Mouse (Mus musculus) heart, embryonic 10.5 days (tissue): Measurements from ENCODE around the gene Trim75. TPM values are rescaled to one million over a fixed set of nuclear protein-coding genes. Genes with fewer than 3 reads are reported as not detected.
"Not testable (repeated sequence)": the region's sequence is repeated elsewhere in the genome, so short reads cannot be mapped to it uniquely, and the experiment has no call there.

Source experiments
- DNase-seq: peaks from one replicate; pipeline ENCODE4 v3.0.0-alpha.2; 2017; ENCODE audit warnings: low spot score
- H3K27ac ChIP-seq: fragments of 300-500 bp; sonication (generic); 2 replicates; pipeline ENCODE4 v1.5.1; 2016; ENCODE audit warnings: mild to moderate bottlenecking
- H3K27me3 ChIP-seq: fragments of 300-500 bp; sonication (generic); 2 replicates; pipeline ENCODE4 v1.6.1; 2016; ENCODE audit warnings: mild to moderate bottlenecking; ENCODE audit not compliant: poor library complexity, insufficient read depth, severe bottlenecking
- H3K36me3 ChIP-seq: fragments of 300-500 bp; sonication (generic); 2 replicates; pipeline ENCODE4 v1.6.1; 2016; ENCODE audit warnings: mild to moderate bottlenecking, moderate library complexity
- H3K4me1 ChIP-seq: fragments of 300-500 bp; sonication (generic); 2 replicates; pipeline ENCODE4 v1.6.1; 2016; ENCODE audit warnings: mild to moderate bottlenecking
- H3K4me3 ChIP-seq: fragments of 300-500 bp; sonication (generic); 2 replicates; pipeline ENCODE4 v1.5.1; 2016; ENCODE audit warnings: mild to moderate bottlenecking, moderate library complexity
- H3K9me3 ChIP-seq: fragments of 300-500 bp; sonication (generic); 2 replicates; pipeline ENCODE4 v1.6.1; 2016; ENCODE audit warnings: mild to moderate bottlenecking, moderate library complexity
- WGBS: fragments of 180-500 bp; shearing (Covaris S2); methylation state at CpG from one replicate; pipeline ENCODE4 v1.1.7; 2016; 5-methylcytosine and 5-hydroxymethylcytosine counted together
- polyA plus RNA-seq: library from polyadenylated mRNA; unstranded; fragments of >200 nt; fragmentation: Nextera tagmentation; extraction: Ambion mirVana; gene quantifications from 2 replicates; pipeline ENCODE4 v1.2.1, GENCODE M21; 2016

The Trim75 gene
- polyA plus RNA-seq, result not detected in 2 replicates

GRCm38 (mm10) chr8:64987731-64988130, at the start of gene Trim75:
Trim75 (minus strand) TSS chr8:64987831.
- 88% methylated on average over 4 of the region's 4 CpGs for WGBS
- no peak within 1 kb of the TSS for H3K27ac ChIP-seq
- H3K27me3 ChIP-seq, result no peaks in the 10 kb centered on the region
- no peak for DNase-seq
- H3K4me3 ChIP-seq, result no peak within 1 kb of the TSS
- H3K9me3 ChIP-seq, result no peaks in the 10 kb centered on the region
- no peaks in the 10 kb centered on the region for H3K36me3 ChIP-seq
- H3K4me1 ChIP-seq, result no peaks in the 10 kb centered on the region

- H3K36me3 ChIP-seq, result no peaks in the 10 kb centered on the region
- H3K27me3 ChIP-seq, result no peaks in the 10 kb centered on the region
- DNase-seq, result no peak
- H3K9me3 ChIP-seq, result no peaks in the 10 kb centered on the region
- H3K27ac ChIP-seq, result 0 out of 2 replicates have a peak within 1 kb of the TSS, but pooled peaks have one; percentile 19
- H3K4me1 ChIP-seq, result 0 out of 2 replicates have a peak, but pooled peaks cover 5% of the 10 kb centered on the region
- peak within 1 kb of the TSS; percentile 57 for H3K4me3 ChIP-seq
- under 1% methylated on average over 8 of the region's 8 CpGs for WGBS
Observed at GRCm38 (mm10) chr8:65037117-65037533, 49.5 kb upstream of the Trim75 start, which contains the start of gene Apela. Apela (minus strand) TSS chr8:65037336.

GRCm38 (mm10) chr8:65034136-65034535, 46.5 kb upstream of the Trim75 start:
- Histone ChIP-seq H3K36me3 (no peaks in the 10 kb centered on the region), H3K27me3 (no peaks in the 10 kb centered on the region), H3K4me3 (no peak overlapping the region), H3K9me3 (no peaks in the 10 kb centered on the region), H3K4me1 (0 out of 2 replicates have a peak, but pooled peaks cover 5% of the 10 kb centered on the region), H3K27ac (no peak overlapping the region)
- WGBS, result 56% methylated on average over 2 of the region's 2 CpGs
- DNase-seq, result no peak

GRCm38 (mm10) chr8:65033056-65033455, 45.4 kb upstream of the Trim75 start:
- Histone ChIP-seq H3K27me3 (no peaks in the 10 kb centered on the region), H3K4me3 (no peak overlapping the region)
- DNase-seq, result no peak

GRCm38 (mm10) chr8:65032107-65032506, 44.5 kb upstream of the Trim75 start:
- WGBS, result 96% methylated on average over 1 of the region's 1 CpGs
- Histone ChIP-seq H3K4me3 (no peak overlapping the region), H3K27me3 (no peaks in the 10 kb centered on the region), H3K9me3 (no peaks in the 10 kb centered on the region), H3K4me1 (0 out of 2 replicates have a peak, but pooled peaks cover 5% of the 10 kb centered on the region), H3K27ac (no peak overlapping the region), H3K36me3 (no peaks in the 10 kb centered on the region)
- DNase-seq, result no peak

More at GRCm38 (mm10) chr8:65033056-65033455, 45.4 kb upstream of the Trim75 start:
- H3K36me3 ChIP-seq, result no peaks in the 10 kb centered on the region
- no peak overlapping the region for H3K27ac ChIP-seq
- 83% methylated on average over 13 of the region's 13 CpGs for WGBS
- 0 out of 2 replicates have a peak, but pooled peaks cover 5% of the 10 kb centered on the region for H3K4me1 ChIP-seq
- no peaks in the 10 kb centered on the region for H3K9me3 ChIP-seq

GRCm38 (mm10) chr8:65030735-65031485, 43.3 kb upstream of the Trim75 start:
- H3K27ac ChIP-seq, result no peak overlapping the region
- 74% methylated on average over 4 of the region's 4 CpGs for WGBS

GRCm38 (mm10) chr8:65029776-65030175, 42.1 kb upstream of the Trim75 start:
- WGBS, result 82% methylated on average over 4 of the region's 4 CpGs
- Histone ChIP-seq H3K4me3 (no peak overlapping the region), H3K36me3 (no peaks in the 10 kb centered on the region), H3K27me3 (no peaks in the 10 kb centered on the region), H3K4me1 (no peaks in the 10 kb centered on the region), H3K27ac (no peak overlapping the region), H3K9me3 (no peaks in the 10 kb centered on the region)
- no peak for DNase-seq

More at GRCm38 (mm10) chr8:65030735-65031485, 43.3 kb upstream of the Trim75 start:
- Histone ChIP-seq H3K4me1 (0 out of 2 replicates have a peak, but pooled peaks cover 5% of the 10 kb centered on the region), H3K27me3 (no peaks in the 10 kb centered on the region), H3K9me3 (no peaks in the 10 kb centered on the region), H3K4me3 (no peak overlapping the region), H3K36me3 (no peaks in the 10 kb centered on the region)
- no peak for DNase-seq

- H3K9me3 ChIP-seq, result no peaks in the 10 kb centered on the region
- H3K27me3 ChIP-seq, result no peaks in the 10 kb centered on the region
- no peaks in the 10 kb centered on the region for H3K36me3 ChIP-seq
- DNase-seq, result no peak
- no peak overlapping the region for H3K4me3 ChIP-seq
- H3K4me1 ChIP-seq, result no peaks in the 10 kb centered on the region
- WGBS, result 78% methylated on average over 12 of the region's 12 CpGs
- H3K27ac ChIP-seq, result no peak overlapping the region
Observed at GRCm38 (mm10) chr8:65028959-65029686, 41.5 kb upstream of the Trim75 start.

- no peaks in the 10 kb centered on the region for H3K9me3 ChIP-seq
- H3K36me3 ChIP-seq, result no peaks in the 10 kb centered on the region
- H3K4me1 ChIP-seq, result no peaks in the 10 kb centered on the region
- no peak for DNase-seq
- no peaks in the 10 kb centered on the region for H3K27me3 ChIP-seq
- H3K27ac ChIP-seq, result no peak overlapping the region
- H3K4me3 ChIP-seq, result no peak overlapping the region
- WGBS, result 49% methylated on average over 8 of the region's 8 CpGs
Observed at GRCm38 (mm10) chr8:65022485-65022884, 34.9 kb upstream of the Trim75 start.

- no peaks in the 10 kb centered on the region for H3K27me3 ChIP-seq
- H3K4me3 ChIP-seq, result no peak within 1 kb of the TSS
- no peaks in the 10 kb centered on the region for H3K9me3 ChIP-seq
- WGBS, result 82% methylated on average over 8 of the region's 8 CpGs
- H3K36me3 ChIP-seq, result no peaks in the 10 kb centered on the region
- no peak for DNase-seq
- no peak within 1 kb of the TSS for H3K27ac ChIP-seq
- H3K4me1 ChIP-seq, result no peaks in the 10 kb centered on the region
Observed at GRCm38 (mm10) chr8:65018423-65018822, 30.8 kb upstream of the Trim75 start, which contains the start of the genes Trim61 and Trim60. Trim61 (minus strand) TSS chr8:65018523. Trim60 (minus strand) TSS chr8:65018584.

GRCm38 (mm10) chr8:65007616-65008015, 20.0 kb upstream of the Trim75 start:
- H3K9me3 ChIP-seq, H3K36me3 ChIP-seq, H3K4me3 ChIP-seq, DNase-seq, H3K27me3 ChIP-seq, H3K4me1 ChIP-seq, H3K27ac ChIP-seq: not testable (repeated sequence)
- WGBS, result 71% methylated on average over 6 of the region's 6 CpGs

- no peaks in the 10 kb centered on the region for H3K9me3 ChIP-seq
- no peaks in the 10 kb centered on the region for H3K36me3 ChIP-seq
- no peaks in the 10 kb centered on the region for H3K4me1 ChIP-seq
- no peaks in the 10 kb centered on the region for H3K27me3 ChIP-seq
- H3K27ac ChIP-seq, result no peak overlapping the region
- H3K4me3 ChIP-seq, result no peak overlapping the region
- WGBS, result 82% methylated on average over 4 of the region's 4 CpGs
- no peak for DNase-seq
Observed at GRCm38 (mm10) chr8:64998806-64999365, 11.3 kb upstream of the Trim75 start.
